Mouse (Mus musculus): ENCODE data around the gene Pkdcc. TPM values are rescaled to one million over a fixed set of nuclear protein-coding genes. Genes with fewer than 3 reads are reported as not detected.

Gene Pkdcc
- polyA plus RNA-seq, 1 experiment, result 33.9 TPM

DNA sequence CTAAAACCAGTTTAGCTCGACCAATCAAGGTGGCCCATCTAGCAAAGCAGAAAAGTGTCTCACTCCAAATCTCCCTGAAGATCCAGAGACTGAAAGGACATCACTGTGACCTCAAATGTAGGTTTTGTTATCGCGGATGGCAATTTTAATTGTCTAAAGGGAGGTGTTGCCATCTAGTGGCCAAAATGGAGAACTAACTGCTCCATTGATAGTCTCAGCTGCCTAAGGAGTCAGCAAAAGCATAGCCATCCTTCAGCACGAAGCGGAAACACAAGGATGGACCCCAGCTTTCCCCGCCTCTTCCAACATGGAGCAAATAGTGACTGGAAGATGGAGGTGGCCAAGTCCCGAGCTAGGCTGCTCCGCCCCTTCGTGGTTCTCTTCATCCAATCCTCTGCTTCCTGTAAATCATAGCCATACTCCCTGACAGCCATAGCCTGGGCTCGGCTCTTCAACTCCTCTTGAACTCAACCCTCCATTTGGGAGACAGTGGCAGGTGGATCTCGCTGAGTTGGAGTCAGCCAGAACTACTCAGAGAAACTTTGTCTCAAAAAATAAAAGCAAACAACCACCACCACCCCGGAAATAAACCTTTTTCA lies 38.1 kb downstream of the Pkdcc start:
- 24% methylated on average over 12 of the region's 12 CpGs for WGBS
- peak; percentile 19 for DNase-seq
- H3K4me3 ChIP-seq (replicated peaks; ENCODE audit: extremely low read depth, low read depth, low read length), result no peak overlapping the region
- H3K4me1 ChIP-seq (ENCODE audit: control insufficient read depth, insufficient read depth, low read length), result no peaks in the 10 kb centered on the region
- TF ChIP-seq CTCF (IDR thresholded peaks at IDR 0.05; ENCODE audit: insufficient read depth, low read length), result peak; percentile 35
- no peak for TF ChIP-seq POLR2A (IDR thresholded peaks at IDR 0.05; ENCODE audit: borderline replicate concordance, extremely low read depth, low read depth, low read length)

DNA sequence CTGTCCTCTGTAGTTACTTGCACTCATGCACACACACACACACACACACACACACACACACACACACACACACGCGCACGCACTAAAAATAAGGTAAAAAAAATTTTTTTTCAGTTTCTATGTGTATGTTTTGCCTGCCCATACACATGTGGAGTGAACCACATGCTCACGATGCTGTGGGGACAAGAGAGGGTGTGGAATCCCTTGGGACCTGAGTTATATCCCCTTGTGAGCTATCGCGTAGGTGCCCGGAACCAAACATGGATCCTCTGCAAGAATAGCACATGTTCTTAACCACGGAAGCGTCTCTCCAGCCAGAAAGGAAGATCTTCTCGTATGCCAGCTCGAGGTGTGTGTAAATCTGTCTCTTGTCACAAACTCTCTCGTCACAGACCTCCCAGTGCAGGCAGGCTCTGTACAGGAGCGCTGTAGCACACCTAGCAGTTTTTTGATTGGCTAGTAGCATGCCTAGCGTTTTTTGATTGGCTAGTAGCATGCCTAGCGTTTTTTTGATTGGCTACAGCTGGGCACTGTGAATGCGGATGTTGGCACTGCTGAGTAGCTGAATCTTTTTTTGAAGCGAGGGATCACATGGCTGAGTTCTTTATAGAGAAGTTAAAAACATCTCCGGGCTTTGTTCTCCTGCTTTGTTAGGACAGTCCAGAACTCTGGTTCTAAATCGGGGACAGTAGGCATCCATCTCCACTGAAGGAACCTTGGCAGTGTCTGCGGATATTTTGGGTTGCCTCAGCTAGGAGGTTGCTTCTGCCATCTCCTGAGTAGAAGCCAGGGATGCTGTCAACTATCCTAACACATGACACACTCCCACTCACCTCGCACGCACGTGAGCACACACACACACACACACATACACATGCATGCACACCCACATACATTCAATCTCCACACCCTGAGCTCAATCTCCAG lies 52.4 kb downstream of the Pkdcc start:
- peak; percentile 46 for DNase-seq
- TF ChIP-seq POLR2A (IDR thresholded peaks at IDR 0.05; ENCODE audit: borderline replicate concordance, extremely low read depth, low read depth, low read length), result no peak
- no peak for TF ChIP-seq CTCF (IDR thresholded peaks at IDR 0.05; ENCODE audit: insufficient read depth, low read length)
- WGBS, result 25% methylated on average over 23 of the region's 23 CpGs
- peak overlapping the region; percentile 46 for H3K4me3 ChIP-seq (replicated peaks; ENCODE audit: extremely low read depth, low read depth, low read length)
- H3K4me1 ChIP-seq (ENCODE audit: control insufficient read depth, insufficient read depth, low read length), result 0 out of 2 replicates have a peak, but pooled peaks cover 2% of the 10 kb centered on the region

DNA sequence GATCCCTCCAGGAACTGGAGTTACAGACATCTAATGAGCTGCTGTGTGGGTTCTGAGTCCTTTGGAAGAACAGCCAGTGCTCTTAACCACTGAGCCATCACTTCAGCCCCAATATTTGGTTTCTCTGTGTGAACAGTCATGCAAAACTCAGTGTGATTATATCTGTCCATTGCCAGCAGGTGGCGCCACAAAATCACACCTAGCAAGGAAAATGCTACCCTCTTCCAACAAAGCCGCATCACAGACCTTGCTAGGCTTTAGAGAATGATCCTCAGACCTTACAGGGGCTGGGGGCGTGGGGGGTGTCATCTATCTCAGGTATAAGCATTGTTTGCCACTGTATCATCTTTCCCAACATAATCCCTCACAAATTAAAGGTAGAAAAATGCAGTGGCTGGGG lies 56.4 kb downstream of the Pkdcc start:
- peaks cover 4% of the 10 kb centered on the region; the same call in 1 of the 2 replicates for H3K4me1 ChIP-seq (ENCODE audit: control insufficient read depth, insufficient read depth, low read length)
- TF ChIP-seq POLR2A (IDR thresholded peaks at IDR 0.05; ENCODE audit: borderline replicate concordance, extremely low read depth, low read depth, low read length), result no peak
- TF ChIP-seq CTCF (IDR thresholded peaks at IDR 0.05; ENCODE audit: insufficient read depth, low read length), result peak; percentile 54
- peak; percentile 84 for DNase-seq
- WGBS, result 0% methylated on average over 3 of the region's 3 CpGs
- H3K4me3 ChIP-seq (replicated peaks; ENCODE audit: extremely low read depth, low read depth, low read length), result no peak overlapping the region

DNA sequence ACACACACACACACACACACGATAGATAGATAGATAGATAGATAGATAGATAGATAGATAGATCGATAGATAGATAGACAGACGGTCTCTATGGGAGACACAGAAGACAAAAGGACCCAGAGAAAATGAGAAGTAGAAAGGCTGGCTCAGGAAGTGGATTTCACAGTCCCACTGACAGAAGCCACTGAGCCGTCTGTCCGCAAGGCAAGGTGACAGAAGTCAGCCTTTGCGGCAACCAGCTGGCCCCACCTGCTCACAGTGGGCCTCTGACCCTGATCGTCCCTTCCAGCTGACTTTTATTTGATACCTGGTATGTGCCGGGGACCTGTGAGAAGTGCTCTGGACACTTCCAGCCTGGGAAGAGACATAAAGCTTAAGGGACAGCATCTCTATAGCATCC lies 57.5 kb downstream of the Pkdcc start:
- TF ChIP-seq CTCF (IDR thresholded peaks at IDR 0.05; ENCODE audit: insufficient read depth, low read length), result no peak
- H3K4me3 ChIP-seq (replicated peaks; ENCODE audit: extremely low read depth, low read depth, low read length), result no peak overlapping the region
- WGBS, result 68% methylated on average over 8 of the region's 8 CpGs
- peaks cover 13% of the 10 kb centered on the region for H3K4me1 ChIP-seq (ENCODE audit: control insufficient read depth, insufficient read depth, low read length)
- no peak for DNase-seq

DNA sequence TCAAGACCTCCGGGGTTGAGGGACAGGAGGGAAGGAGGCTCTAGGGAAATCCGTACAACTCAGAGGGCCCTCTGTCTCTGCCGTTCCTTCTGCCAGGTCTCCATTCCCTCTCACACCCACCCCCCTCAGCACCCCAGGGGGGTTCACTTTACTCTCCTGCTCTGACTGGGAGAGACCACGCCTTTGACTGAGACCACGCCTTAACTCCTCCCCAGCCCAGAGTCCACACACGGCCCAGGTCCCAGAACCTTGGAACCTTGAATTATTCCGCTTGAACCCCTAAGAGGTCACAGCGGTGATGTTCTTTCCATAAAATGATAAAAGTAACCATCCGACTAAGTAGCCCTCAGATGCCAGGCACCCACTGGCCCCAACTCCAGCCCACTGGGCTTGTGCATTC lies 58.5 kb downstream of the Pkdcc start:
- Histone ChIP-seq H3K4me1 (ENCODE audit: control insufficient read depth, insufficient read depth, low read length) (peaks cover 10% of the 10 kb centered on the region), H3K4me3 (replicated peaks; ENCODE audit: extremely low read depth, low read depth, low read length) (no peak overlapping the region)
- WGBS, result 44% methylated on average over 9 of the region's 9 CpGs
- no peak for DNase-seq
- TF ChIP-seq POLR2A (IDR thresholded peaks at IDR 0.05; ENCODE audit: borderline replicate concordance, extremely low read depth, low read depth, low read length) (no peak), CTCF (IDR thresholded peaks at IDR 0.05; ENCODE audit: insufficient read depth, low read length) (no peak)

DNA sequence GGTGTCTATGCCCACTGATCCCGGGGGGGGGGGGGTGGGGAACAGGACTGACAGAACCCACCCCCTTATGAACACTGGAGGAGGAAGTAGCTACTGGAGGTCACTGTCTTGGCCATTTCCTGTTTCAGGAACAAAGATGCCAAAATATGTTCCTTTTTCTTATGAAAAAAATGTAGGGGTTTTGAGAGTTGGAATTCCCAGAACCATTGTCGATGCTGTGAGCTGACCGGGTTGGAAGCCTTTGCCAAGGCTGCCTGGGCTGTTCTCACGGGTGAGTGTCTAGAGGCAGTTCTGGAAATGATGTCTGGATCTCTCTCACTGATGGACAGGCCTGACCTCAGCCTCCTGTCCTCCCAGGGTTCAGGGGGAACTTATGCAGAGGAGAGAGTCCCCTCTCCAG lies 59.0 kb downstream of the Pkdcc start:
- Histone ChIP-seq H3K4me3 (replicated peaks; ENCODE audit: extremely low read depth, low read depth, low read length) (no peak overlapping the region), H3K4me1 (ENCODE audit: control insufficient read depth, insufficient read depth, low read length) (peaks cover 10% of the 10 kb centered on the region)
- DNase-seq, result no peak
- TF ChIP-seq CTCF (IDR thresholded peaks at IDR 0.05; ENCODE audit: insufficient read depth, low read length), result no peak
- no peak for TF ChIP-seq POLR2A (IDR thresholded peaks at IDR 0.05; ENCODE audit: borderline replicate concordance, extremely low read depth, low read depth, low read length)
- 25% methylated on average over 4 of the region's 4 CpGs for WGBS

Other genes starting within 250 kb of the Pkdcc start
- gene Eml4, start 135.6 kb downstream of the Pkdcc start, polyA plus RNA-seq (2012; rRNA removed), result 6.9 and 10.6 TPM in 2 replicates